Mouse (Mus musculus) monocyte, adult 5-6 weeks (primary cell): Measurements from ENCODE around the gene Spon1. TPM values are rescaled to one million over a fixed set of nuclear protein-coding genes. Genes with fewer than 3 reads are reported as not detected.
A peak's percentile ranks its signal among the peaks of the same experiment; 100 is the strongest.

Experiments used
- ATAC-seq: fragments of 153-309, 156-312 bp; replicated peaks from 2 replicates; pipeline ENCODE4 v1.8.0; 2017; ENCODE audit warnings: mild to moderate bottlenecking; ENCODE audit not compliant: low TSS enrichment, insufficient number of reproducible peaks, severe bottlenecking, poor library complexity, low FRiP score
- total RNA-seq: library from RNA; stranded (forward); fragments of 200-1000, 200-491, 200-594 nt; gene quantifications from 3 replicates; pipeline ENCODE4 v1.2.3, GENCODE M21; 2017

The Spon1 gene
- total RNA-seq, 1 experiment from 2014 or later = not detected

DNA sequence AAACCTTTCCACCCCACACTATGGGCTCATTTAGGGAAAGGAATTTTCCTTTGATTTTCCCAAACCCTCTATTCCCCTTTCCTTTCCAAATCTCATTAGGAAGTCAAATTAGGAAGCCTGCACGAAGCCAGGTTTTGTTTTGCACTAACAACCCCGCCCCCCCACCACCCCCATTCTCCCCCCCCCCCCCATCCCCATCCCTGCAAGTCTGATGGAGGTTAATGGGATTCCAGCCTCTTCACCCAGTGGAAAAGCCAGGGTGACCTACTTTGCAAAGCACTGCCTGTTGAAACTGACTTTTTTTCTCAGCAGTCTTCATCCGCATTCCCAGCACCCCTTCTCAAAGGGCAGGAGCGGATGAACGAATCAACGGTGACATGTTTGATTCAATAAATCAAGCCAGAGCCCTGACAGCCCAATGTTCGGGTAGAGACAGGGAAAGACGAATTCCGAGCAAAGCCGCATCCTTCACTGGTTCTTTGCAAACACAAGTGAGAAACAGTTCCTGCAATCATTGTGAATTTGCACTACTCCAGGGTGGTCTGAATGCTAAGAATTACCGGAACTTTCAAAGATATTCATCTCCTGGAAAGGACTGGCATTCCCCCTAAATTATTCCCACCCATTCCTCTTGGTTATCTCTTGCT is 254.4 kb downstream of the Spon1 start:
- no peak for ATAC-seq

- ATAC-seq = 0 out of 2 replicates have a peak, but pooled peaks have one; percentile 46
Measured at GRCm38 (mm10) chr7:114020704-114021093, 254.9 kb downstream of the Spon1 start.

DNA sequence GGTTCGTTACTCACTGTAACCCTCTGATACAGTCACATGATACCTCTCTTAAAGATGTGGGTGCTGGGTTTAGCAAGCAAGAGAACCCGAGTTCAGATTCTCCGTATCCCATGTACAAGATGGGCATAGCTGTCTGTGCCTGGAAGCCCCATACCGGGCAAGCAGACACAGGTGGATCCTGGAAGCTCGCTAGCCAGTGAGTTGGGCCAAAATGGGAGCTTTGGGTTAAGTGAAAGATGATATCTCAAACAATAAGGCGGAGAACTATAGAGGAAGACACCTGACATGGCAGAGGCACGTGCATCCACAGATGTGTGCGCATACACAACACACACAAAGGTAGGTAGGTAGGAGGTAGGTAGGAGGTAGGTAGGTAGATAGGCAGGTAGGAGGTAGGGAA is 261.1 kb downstream of the Spon1 start:
- ATAC-seq = no peak

- no peak for ATAC-seq
Measured at GRCm38 (mm10) chr7:114027406-114027805, 261.6 kb downstream of the Spon1 start.

DNA sequence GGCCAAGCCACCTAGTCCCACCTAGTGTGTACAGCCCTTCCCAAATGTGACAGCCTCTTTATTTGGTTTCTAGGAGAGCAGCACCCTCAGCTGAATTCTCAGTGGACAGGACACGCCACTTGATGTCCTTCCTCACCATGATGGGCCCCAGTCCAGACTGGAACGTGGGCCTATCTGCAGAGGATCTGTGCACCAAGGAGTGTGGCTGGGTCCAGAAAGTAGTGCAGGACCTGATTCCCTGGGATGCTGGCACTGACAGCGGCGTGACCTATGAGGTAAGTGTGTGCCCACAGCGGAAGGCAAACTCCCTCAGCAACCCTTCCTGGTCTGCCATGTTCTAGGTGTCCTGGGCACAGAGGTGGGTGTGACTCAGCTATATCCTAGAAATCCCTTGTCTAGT is 263.0 kb downstream of the Spon1 start:
- no peak; the same call in 1 of the 2 replicates for ATAC-seq

DNA sequence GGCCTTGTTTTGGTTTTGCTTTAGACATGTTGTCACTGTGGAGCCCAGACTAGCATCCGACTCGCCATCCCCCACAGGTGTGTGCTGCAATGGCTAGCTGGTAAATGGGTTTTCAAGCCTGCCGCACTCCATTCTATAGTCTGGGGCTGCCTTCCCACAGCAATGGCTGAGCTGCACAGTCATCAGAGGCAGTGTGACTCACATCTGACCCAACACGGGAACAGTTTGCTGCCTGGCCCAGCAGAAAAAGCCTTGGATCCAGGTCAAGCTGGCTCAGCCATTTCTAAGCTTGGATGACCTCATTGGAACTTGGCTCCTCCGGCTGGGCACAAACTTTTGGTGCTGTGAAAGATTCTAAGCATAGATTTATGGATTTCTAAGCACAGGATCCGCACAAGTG is 263.8 kb downstream of the Spon1 start:
- ATAC-seq = no peak

- ATAC-seq = no peak
Measured at GRCm38 (mm10) chr7:114037237-114037636, 271.4 kb downstream of the Spon1 start.

GRCm38 (mm10) chr7:114041349-114041748 is 275.6 kb downstream of the Spon1 start:
- no peak for ATAC-seq

DNA sequence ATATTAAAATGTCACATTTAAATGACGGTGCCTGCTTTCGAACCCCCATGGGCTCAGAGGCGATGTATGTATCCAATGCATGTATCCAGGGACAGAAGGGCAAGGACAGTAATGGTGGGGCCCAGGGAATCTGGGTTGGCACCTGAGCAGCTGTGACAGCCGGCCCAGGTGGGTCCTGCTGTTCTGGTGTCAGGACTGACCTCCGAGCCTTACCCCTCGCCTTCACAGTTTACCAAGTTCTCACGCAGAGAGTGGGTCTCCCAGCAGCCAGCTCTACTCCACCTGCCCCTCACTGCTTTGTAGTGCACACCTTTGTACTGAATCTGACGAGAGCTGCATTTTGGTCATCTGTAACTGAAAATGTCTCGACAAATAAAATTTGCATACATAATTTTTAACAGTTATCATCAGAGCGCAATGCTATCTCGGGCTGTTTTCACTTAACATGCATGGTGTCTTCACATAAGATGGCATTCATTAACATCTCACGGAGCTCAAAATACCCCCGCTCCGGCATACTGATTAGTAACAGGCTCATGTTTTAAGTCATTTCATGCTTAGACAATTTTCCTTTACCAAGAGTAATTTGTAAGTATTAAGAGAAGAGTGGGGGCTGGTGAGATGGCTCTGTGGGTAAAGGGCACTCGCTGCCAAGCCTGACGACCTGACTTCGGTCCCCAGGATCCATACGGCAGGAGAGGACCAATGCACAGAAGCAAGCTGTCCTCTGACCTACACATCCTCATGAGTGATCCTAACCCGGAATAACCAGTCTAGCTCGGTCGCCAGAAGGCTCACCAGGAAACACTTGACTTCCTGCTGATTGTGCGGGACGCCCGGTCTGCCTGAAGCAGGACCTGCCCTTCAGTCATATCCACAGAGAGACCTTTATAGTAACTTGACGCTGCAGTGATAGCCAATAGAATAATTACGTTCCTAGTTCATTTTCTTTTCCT is 277.5 kb downstream of the Spon1 start:
- no peak for ATAC-seq

DNA sequence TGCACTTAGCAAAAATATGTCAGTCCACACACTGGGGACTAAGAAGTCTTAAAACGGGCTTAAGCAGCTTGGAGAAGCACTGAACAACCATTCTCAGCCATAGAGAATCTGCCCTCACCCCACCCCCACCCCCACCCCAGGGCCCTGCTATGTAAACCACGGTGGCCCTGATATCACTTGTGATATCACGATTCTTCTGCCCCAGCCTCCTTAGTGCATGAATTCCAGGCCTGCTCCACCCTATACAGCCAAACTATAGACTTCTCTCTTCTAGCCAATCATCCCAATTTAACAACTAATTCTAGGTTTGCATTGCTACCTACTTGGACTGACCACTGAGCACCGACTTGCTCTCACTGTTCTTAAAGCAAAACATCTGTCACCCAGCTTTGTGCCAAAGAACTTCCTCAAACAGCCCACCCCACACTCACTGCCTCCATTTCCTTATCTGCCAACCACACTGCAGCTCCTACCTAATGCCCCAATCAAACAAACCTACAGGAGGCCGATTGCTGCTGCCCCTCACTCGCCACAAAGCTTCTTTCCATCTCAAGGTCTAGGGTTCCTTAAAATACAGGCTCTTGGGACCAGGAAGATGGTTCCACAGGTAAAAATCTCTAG is 278.2 kb downstream of the Spon1 start:
- no peak for ATAC-seq

DNA sequence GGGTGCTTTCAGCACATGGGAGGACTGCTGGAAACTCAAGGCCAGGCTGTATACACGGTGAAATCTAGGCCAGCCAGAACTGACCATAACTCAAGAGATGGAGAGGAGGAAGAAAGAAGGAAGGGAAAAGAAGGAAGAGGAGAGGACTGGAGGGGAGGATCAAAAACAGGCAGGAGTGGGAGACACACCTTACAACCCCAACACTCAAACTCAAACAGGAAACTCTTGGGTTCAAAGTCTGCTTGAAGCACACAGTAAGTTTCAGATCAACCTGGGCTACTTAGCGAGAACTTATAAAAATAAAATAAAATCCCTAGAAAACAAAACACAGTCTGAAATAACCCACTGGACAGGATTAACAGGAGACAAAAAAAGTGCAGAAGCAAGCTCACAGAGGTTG is 280.0 kb downstream of the Spon1 start:
- no peak for ATAC-seq

GRCm38 (mm10) chr7:114053720-114054119 is 287.9 kb downstream of the Spon1 start:
- ATAC-seq = no peak

- no peak for ATAC-seq
Measured at GRCm38 (mm10) chr7:114058166-114058565, 292.4 kb downstream of the Spon1 start.

- no peak for ATAC-seq
Measured at GRCm38 (mm10) chr7:114058927-114059441, 293.2 kb downstream of the Spon1 start.

DNA sequence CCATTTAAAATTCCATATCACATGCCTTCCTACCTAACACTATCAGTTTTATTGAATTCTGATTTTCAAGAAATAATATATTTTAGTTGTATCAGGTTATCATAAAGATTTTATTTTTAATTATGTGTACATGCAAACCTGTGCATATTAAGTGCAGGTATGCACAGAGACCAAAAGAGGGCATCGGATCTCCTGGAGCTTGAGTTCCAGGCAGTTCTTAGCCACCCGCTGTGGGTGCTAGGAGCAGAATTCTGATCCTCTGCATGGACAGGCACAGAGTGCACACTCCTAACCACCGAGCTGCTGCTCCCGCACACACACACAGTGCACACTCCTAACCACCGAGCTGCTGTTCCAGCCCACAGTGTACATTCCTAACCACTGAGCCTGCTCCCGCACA is 294.6 kb downstream of the Spon1 start:
- no peak for ATAC-seq

GRCm38 (mm10) chr7:114062451-114062850 is 296.7 kb downstream of the Spon1 start:
- no peak for ATAC-seq

DNA sequence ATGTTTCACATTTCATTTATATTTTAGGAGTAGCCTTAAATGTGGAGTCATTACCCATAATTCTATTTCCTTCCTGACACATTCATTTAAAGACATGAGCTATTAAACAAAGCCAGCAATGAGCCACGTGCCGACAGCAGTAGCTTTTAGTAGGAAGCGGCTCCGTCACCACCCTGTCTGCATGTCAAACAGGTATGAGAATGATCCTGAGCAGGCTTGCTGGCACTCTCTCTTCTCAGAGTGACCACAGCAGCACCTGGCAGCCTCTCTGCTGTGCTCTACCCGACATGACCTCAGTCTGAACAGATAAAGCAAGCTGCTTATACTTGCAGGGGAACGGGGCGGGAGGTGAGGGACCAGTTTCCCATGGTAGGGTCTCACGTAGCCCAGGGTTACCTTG is 297.7 kb downstream of the Spon1 start:
- no peak for ATAC-seq

GRCm38 (mm10) chr7:114063966-114064365 is 298.2 kb downstream of the Spon1 start:
- no peak for ATAC-seq

GRCm38 (mm10) chr7:114065407-114066185 is 299.8 kb downstream of the Spon1 start:
- no peak for ATAC-seq
